Mouse (Mus musculus): ENCODE data around the gene Lpcat2.

The Lpcat2 gene

GRCm38 (mm10) chr8:92908448-92908847 lies 53.3 kb downstream of the Lpcat2 start:
- DNase-seq (ENCODE audit: low spot score in 2 of 2) = no peak

DNA sequence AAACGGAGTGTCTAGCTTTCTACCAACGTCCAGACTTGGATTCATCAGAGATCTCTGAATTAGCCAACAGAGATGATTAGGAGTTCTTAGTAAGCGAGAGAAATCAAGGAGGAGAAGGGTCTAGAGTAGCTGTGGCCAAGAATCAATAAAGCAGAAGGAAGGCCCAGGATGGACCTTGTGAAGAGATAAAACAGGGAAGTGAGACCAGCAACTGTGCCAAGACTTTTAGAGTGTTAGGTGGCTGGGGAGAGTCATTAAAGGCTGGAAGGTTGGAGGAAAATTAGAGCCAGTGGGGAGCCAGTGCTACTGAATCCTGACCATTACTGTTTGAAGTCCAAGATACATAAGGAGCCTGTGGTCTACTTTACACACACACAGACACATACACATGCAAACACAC lies 56.3 kb downstream of the Lpcat2 start:
- DNase-seq (ENCODE audit: low spot score in 2 of 2) = no peak

DNA sequence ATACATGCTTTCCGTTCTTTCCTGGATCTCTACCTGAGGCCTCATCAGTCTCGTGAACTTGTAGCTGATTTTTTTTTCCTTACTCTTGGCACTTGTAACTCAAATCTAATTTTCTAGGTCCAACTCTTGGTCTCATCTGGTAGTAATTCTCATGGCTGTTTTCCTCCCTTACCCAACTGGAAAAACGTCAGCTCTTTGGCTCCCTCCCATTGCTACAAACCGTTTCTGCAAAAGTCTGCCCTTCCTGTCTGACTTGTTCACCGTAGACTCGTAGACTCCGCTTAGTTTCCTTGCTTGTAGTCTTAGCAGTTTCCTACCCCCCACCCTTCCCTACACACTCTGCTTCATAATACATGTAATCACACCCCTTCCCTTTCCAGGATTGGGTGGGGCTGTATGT lies 58.3 kb downstream of the Lpcat2 start:
- no peak for DNase-seq (ENCODE audit: low spot score in 2 of 2)

GRCm38 (mm10) chr8:92916082-92916481 lies 60.9 kb downstream of the Lpcat2 start:
- no peak for DNase-seq (ENCODE audit: low spot score in 2 of 2)

- no peak for DNase-seq (ENCODE audit: low spot score in 2 of 2)
These were observed 66.6 kb downstream of the Lpcat2 start for GRCm38 (mm10) chr8:92921768-92922167.

- no peak for DNase-seq (ENCODE audit: low spot score in 2 of 2)
These were observed 73.8 kb downstream of the Lpcat2 start for GRCm38 (mm10) chr8:92928986-92929385.

DNA sequence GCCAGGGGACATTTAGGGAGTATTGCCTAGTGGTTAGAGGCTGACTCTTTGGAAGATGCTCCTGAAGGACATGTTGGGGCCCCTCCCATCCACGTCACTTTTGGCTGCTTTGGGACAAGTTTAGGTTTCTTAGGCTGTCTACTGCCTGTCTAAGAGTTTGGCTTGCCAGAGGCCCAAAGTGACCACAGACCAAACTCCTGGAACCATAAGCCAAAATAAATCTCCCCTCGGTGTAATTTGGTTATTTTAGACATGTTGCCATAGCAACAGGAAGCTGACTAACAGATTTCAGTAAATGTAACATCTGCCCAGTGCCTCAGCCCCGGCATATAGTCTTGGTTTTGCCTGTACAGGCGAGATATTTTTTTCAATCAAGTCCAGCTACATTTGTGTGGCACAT lies 82.9 kb downstream of the Lpcat2 start:
- no peak for DNase-seq (ENCODE audit: low spot score in 2 of 2)

DNA sequence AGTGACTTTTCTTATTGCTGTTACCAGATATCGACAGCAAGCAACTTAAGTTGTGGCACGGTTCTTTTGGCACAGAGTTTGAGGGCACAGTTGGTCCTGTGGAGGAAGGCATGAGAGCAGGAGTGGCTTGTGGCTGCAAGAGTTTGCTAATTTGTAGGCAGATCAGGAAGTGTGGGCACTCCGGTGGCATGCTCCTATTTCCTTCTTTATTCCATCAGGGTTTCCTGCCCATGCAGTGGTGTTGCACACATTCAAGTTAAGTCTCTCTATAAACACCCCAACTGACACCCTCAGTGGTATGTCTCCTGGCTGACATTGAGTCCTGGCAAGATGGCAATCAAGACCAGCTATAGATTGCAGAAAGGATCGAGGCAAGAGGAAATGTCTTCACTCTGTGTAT lies 93.9 kb downstream of the Lpcat2 start:
- DNase-seq (ENCODE audit: low spot score in 2 of 2) = no peak

GRCm38 (mm10) chr8:92950639-92951371 lies 95.7 kb downstream of the Lpcat2 start:
- DNase-seq (ENCODE audit: low spot score in 2 of 2) = no peak

GRCm38 (mm10) chr8:92954044-92954443 lies 98.9 kb downstream of the Lpcat2 start:
- no peak for DNase-seq (ENCODE audit: low spot score in 2 of 2)

DNA sequence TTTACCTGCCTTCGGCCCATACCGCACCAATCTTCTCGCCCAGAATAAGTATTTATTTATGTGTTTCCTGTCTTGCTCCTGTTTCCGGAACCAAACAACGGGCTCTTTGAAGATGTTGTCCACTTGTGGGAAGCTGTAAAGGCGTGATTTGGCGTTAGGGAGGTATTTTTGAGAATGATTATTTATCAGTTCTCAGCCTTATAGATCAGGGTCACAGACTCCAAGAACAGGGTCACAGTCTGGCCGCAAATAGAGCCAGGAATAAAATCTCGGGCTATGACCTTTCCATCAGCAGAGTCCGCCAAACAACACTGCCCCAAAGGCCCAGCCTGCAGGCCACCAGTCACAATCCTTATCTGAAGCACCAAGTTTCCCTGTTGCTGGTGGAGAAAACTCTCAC lies 104.6 kb downstream of the Lpcat2 start, which contains the start of gene Slc6a2:
TSS of gene Slc6a2 (plus strand) at position 301 of the 400 bp plus-strand sequence.
- no peak for DNase-seq (ENCODE audit: low spot score in 2 of 2)

DNA sequence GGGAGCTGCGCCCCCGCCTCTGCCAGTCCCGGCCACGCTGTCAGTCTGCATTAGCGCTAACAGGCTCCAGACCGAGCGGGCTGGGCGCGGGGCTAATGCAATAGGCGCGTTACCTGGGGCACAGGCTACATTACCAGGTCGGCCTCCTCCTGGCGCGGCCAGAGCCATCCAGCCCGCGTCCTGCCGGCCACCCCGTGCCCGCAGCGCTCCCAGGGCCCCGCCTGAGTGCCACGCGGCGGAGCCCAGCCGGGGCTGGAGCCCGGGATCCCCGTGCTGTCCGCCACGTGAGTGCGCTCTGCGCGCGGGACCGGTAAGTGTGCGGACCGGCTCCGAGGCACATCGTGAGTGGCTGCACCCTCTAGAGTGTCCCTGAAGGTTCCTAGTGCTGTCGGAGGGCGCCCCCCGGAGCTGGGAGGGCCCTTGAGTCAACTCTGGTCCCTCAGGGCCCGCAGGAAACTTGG lies 105.3 kb downstream of the Lpcat2 start:
- DNase-seq (ENCODE audit: low spot score in 2 of 2) = no peak

GRCm38 (mm10) chr8:92961088-92961487 lies 105.9 kb downstream of the Lpcat2 start:
- DNase-seq (ENCODE audit: low spot score in 2 of 2) = no peak

GRCm38 (mm10) chr8:92964556-92964955 lies 109.4 kb downstream of the Lpcat2 start:
- DNase-seq (ENCODE audit: low spot score in 2 of 2) = no peak

All from heart, adult 9 months (tissue).